Mouse (Mus musculus) liver, embryonic 15.5 days (tissue): ENCODE results near the gene Atg13. TPM values are rescaled to one million over a fixed set of nuclear protein-coding genes. Genes with fewer than 3 reads are reported as not detected.

Experiments
- ATAC-seq: fragments of 200-750 bp; cut with Nextera tagmentation; 2 replicates; pipeline ENCODE4 v1.8.0; 2017; ENCODE audit warnings: moderate number of reproducible peaks, mild to moderate bottlenecking, moderate library complexity; ENCODE audit not compliant: insufficient read depth
- H3K27ac ChIP-seq: fragments of 300-500 bp; sonication (generic); replicated peaks from 2 replicates; pipeline ENCODE4 v1.5.1; 2015; ENCODE audit warnings: mild to moderate bottlenecking, inconsistent platforms
- H3K27me3 ChIP-seq: fragments of 300-500 bp; sonication (generic); 2 replicates; pipeline ENCODE4 v1.6.1; 2015; ENCODE audit warnings: mild to moderate bottlenecking, inconsistent platforms
- H3K36me3 ChIP-seq: fragments of 300-500 bp; sonication (generic); replicated peaks from 2 replicates; pipeline ENCODE4 v1.6.1; 2015; ENCODE audit warnings: moderate library complexity, mild to moderate bottlenecking, inconsistent platforms
- H3K4me1 ChIP-seq: fragments of 300-500 bp; sonication (generic); replicated peaks from 2 replicates; pipeline ENCODE4 v1.6.1; 2015; ENCODE audit warnings: inconsistent platforms
- H3K4me2 ChIP-seq: fragments of 300-500 bp; sonication (generic); 2 replicates; pipeline ENCODE4 v1.6.1; 2015; ENCODE audit warnings: moderate library complexity, mild to moderate bottlenecking, inconsistent platforms
- H3K4me3 ChIP-seq: fragments of 300-500 bp; sonication (generic); replicated peaks from 2 replicates; pipeline ENCODE4 v1.5.1; 2015; ENCODE audit warnings: mild to moderate bottlenecking, inconsistent platforms
- H3K9ac ChIP-seq: fragments of 300-500 bp; sonication (generic); 2 replicates; pipeline ENCODE4 v1.6.1; 2015; ENCODE audit warnings: moderate library complexity, mild to moderate bottlenecking, inconsistent platforms
- H3K9me3 ChIP-seq: fragments of 300-500 bp; sonication (generic); replicated peaks from 2 replicates; pipeline ENCODE4 v1.6.1; 2016; ENCODE audit warnings: inconsistent platforms
- WGBS: fragments of 180-500 bp; shearing (Covaris S2); methylation state at CpG from one replicate; pipeline ENCODE4 v1.1.7; 2015; ENCODE audit warnings: mixed read lengths; ENCODE audit not compliant: insufficient replicate concordance; 5-methylcytosine and 5-hydroxymethylcytosine counted together
- polyA plus RNA-seq: library from polyadenylated mRNA; unstranded; fragments of >200 nt; fragmentation: Nextera tagmentation; extraction: Ambion mirVana; gene quantifications from 2 replicates; pipeline ENCODE4 v1.2.1, GENCODE M21; 2015

Atg13 gene
- polyA plus RNA-seq, 1 experiment from 2014 or later: 13.4 TPM

DNA sequence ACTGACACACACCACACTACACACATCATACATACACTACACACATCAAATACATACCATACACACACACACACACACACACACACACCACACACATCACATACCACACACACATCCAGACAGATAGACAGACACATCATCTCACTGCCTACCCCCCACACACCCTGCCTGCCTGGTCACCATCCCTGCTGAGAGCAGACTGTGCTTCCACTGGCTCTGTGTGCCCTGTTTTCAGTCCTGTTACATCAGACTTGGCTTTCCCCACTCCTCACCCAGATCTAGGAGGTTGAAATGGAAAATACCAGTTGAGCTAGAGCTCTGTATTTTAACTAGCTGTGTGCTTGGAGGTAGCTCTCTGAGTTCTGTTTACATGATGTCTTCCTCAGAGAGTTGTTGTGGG lies 45.6 kb downstream of the Atg13 start:
- no peak overlapping the region for H3K4me2 ChIP-seq
- H3K27me3 ChIP-seq: no peaks in the 10 kb centered on the region
- no peak overlapping the region for H3K4me3 ChIP-seq
- no peak overlapping the region for H3K9ac ChIP-seq
- no peaks in the 10 kb centered on the region for H3K4me1 ChIP-seq
- H3K9me3 ChIP-seq: no peaks in the 10 kb centered on the region
- no peak; the same call in 1 of the 2 replicates for ATAC-seq
- no peak overlapping the region for H3K27ac ChIP-seq
- peaks cover 81% of the 10 kb centered on the region for H3K36me3 ChIP-seq

- no peak overlapping the region for H3K27ac ChIP-seq
- WGBS: 70% methylated on average over 6 of the region's 6 CpGs
- H3K9ac ChIP-seq: no peak overlapping the region
- H3K4me3 ChIP-seq: no peak overlapping the region
- H3K4me2 ChIP-seq: no peak overlapping the region
- H3K27me3 ChIP-seq: no peaks in the 10 kb centered on the region
- H3K4me1 ChIP-seq: no peaks in the 10 kb centered on the region
- H3K36me3 ChIP-seq: peaks cover 84% of the 10 kb centered on the region
- no peaks in the 10 kb centered on the region for H3K9me3 ChIP-seq
- ATAC-seq: no peak
Measured at GRCm38 (mm10) chr2:91660981-91661380, 49.4 kb downstream of the Atg13 start.

GRCm38 (mm10) chr2:91659657-91660056 lies 50.7 kb downstream of the Atg13 start:
- no peaks in the 10 kb centered on the region for H3K27me3 ChIP-seq
- H3K9me3 ChIP-seq: no peaks in the 10 kb centered on the region
- H3K27ac ChIP-seq: no peak overlapping the region
- H3K4me3 ChIP-seq: no peak overlapping the region
- H3K9ac ChIP-seq: no peak overlapping the region
- 86% methylated on average over 8 of the region's 8 CpGs for WGBS
- H3K36me3 ChIP-seq: peaks cover 91% of the 10 kb centered on the region
- H3K4me2 ChIP-seq: no peak overlapping the region
- H3K4me1 ChIP-seq: no peaks in the 10 kb centered on the region
- ATAC-seq: no peak

GRCm38 (mm10) chr2:91656774-91657173 lies 53.6 kb downstream of the Atg13 start:
- peaks cover 90% of the 10 kb centered on the region for H3K36me3 ChIP-seq

GRCm38 (mm10) chr2:91655827-91656226 lies 54.5 kb downstream of the Atg13 start:
- H3K4me2 ChIP-seq: no peak overlapping the region
- WGBS: 59% methylated on average over 6 of the region's 6 CpGs
- ATAC-seq: no peak
- no peaks in the 10 kb centered on the region for H3K27me3 ChIP-seq
- peaks cover 80% of the 10 kb centered on the region for H3K36me3 ChIP-seq
- no peak overlapping the region for H3K9ac ChIP-seq
- peaks cover 24% of the 10 kb centered on the region for H3K4me1 ChIP-seq
- H3K27ac ChIP-seq: no peak overlapping the region
- H3K9me3 ChIP-seq: no peaks in the 10 kb centered on the region
- no peak overlapping the region for H3K4me3 ChIP-seq

More at GRCm38 (mm10) chr2:91656774-91657173, 53.6 kb downstream of the Atg13 start:
- H3K4me2 ChIP-seq: no peak overlapping the region
- WGBS: 73% methylated on average over 8 of the region's 8 CpGs
- peak; percentile 5; the same call in 1 of the 2 replicates for ATAC-seq
- no peaks in the 10 kb centered on the region for H3K27me3 ChIP-seq
- H3K9me3 ChIP-seq: no peaks in the 10 kb centered on the region
- no peak overlapping the region for H3K4me3 ChIP-seq
- peaks cover 14% of the 10 kb centered on the region for H3K4me1 ChIP-seq
- no peak overlapping the region for H3K9ac ChIP-seq
- H3K27ac ChIP-seq: no peak overlapping the region

DNA sequence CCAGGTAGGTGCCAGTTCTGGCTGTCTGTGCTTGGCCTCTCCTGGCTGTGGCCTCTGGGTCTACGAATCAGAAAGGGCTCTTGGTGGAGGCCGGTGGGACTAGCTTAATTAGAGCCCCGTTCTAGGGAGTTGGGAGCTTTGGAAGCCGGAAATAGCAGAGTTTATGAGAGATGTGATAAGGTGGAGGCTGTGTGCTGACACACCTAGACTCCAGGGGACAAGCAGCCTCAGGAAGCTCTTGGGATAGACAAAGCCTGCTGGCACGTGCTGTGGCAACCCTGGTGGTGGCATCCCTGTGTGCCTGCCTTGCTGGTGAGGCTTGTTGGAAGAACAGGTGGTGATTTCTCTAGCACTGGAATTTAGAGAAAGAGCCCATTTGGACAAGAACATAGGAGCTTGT lies 55.0 kb downstream of the Atg13 start:
- no peak overlapping the region for H3K27ac ChIP-seq
- H3K36me3 ChIP-seq: peaks cover 79% of the 10 kb centered on the region
- ATAC-seq: no peak
- H3K4me2 ChIP-seq: no peak overlapping the region
- H3K27me3 ChIP-seq: no peaks in the 10 kb centered on the region
- WGBS: 77% methylated on average over 5 of the region's 5 CpGs
- H3K4me3 ChIP-seq: no peak overlapping the region
- H3K9me3 ChIP-seq: no peaks in the 10 kb centered on the region
- no peak overlapping the region for H3K9ac ChIP-seq
- peaks cover 27% of the 10 kb centered on the region for H3K4me1 ChIP-seq

- Histone ChIP-seq H3K4me2 (no peak overlapping the region), H3K9ac (no peak overlapping the region), H3K36me3 (peaks cover 59% of the 10 kb centered on the region), H3K4me3 (no peak overlapping the region), H3K4me1 (peaks cover 41% of the 10 kb centered on the region), H3K27me3 (no peaks in the 10 kb centered on the region), H3K27ac (no peak overlapping the region), H3K9me3 (no peaks in the 10 kb centered on the region)
- ATAC-seq: no peak
- WGBS: 52% methylated on average over 6 of the region's 6 CpGs
Measured at GRCm38 (mm10) chr2:91652863-91653262, 57.5 kb downstream of the Atg13 start.

- WGBS: 77% methylated on average over 14 of the region's 14 CpGs
- no peak overlapping the region; the same call in 1 of the 2 replicates for H3K27ac ChIP-seq
- H3K4me1 ChIP-seq: peaks cover 41% of the 10 kb centered on the region
- H3K4me3 ChIP-seq: peak overlapping the region; percentile 71
- no peaks in the 10 kb centered on the region for H3K9me3 ChIP-seq
- H3K4me2 ChIP-seq: peak overlapping the region; percentile 86
- no peak for ATAC-seq
- H3K36me3 ChIP-seq: peaks cover 59% of the 10 kb centered on the region
- no peak overlapping the region for H3K9ac ChIP-seq
- no peaks in the 10 kb centered on the region for H3K27me3 ChIP-seq
Measured at GRCm38 (mm10) chr2:91651458-91652258, 58.7 kb downstream of the Atg13 start.

DNA sequence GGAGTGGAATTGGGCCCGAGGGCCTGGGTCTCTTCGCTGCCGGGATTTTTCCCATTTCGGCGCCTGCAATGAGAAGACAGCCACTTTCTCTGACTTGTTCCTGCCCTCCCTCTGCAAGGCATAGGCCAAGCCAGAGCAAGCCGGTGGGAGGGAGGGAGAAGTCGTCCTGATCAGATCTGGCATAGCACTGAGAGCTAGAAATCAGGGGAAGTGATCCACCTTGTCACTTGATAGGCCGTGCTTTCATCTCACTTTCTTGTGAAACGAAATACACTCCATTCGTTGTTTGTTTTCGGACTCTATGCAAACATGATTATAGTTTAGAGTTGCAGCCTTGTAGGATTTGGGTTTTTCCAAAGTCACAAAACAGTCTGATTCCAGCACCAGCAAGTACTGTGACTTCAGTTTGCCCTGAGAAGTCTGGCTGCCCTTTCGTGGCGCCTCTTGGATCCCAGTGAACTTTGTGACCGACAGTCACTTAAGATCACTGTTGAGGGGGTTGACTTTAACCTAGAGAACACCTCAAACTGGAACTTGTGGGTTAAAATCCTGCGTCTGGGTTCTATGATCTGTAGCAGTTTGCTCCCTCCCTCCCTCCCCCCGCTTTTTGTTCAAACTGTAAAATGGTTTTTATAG lies 59.9 kb downstream of the Atg13 start:
- H3K9me3 ChIP-seq: no peaks in the 10 kb centered on the region
- H3K9ac ChIP-seq: peak overlapping the region; percentile 62
- peak; percentile 49 for ATAC-seq
- H3K27ac ChIP-seq: peak overlapping the region; percentile 84
- H3K4me2 ChIP-seq: peak overlapping the region; percentile 86
- peaks cover 41% of the 10 kb centered on the region for H3K4me1 ChIP-seq
- peaks cover 59% of the 10 kb centered on the region for H3K36me3 ChIP-seq
- WGBS: 6% methylated on average over 16 of the region's 16 CpGs
- H3K4me3 ChIP-seq: peak overlapping the region; percentile 71
- H3K27me3 ChIP-seq: no peaks in the 10 kb centered on the region

DNA sequence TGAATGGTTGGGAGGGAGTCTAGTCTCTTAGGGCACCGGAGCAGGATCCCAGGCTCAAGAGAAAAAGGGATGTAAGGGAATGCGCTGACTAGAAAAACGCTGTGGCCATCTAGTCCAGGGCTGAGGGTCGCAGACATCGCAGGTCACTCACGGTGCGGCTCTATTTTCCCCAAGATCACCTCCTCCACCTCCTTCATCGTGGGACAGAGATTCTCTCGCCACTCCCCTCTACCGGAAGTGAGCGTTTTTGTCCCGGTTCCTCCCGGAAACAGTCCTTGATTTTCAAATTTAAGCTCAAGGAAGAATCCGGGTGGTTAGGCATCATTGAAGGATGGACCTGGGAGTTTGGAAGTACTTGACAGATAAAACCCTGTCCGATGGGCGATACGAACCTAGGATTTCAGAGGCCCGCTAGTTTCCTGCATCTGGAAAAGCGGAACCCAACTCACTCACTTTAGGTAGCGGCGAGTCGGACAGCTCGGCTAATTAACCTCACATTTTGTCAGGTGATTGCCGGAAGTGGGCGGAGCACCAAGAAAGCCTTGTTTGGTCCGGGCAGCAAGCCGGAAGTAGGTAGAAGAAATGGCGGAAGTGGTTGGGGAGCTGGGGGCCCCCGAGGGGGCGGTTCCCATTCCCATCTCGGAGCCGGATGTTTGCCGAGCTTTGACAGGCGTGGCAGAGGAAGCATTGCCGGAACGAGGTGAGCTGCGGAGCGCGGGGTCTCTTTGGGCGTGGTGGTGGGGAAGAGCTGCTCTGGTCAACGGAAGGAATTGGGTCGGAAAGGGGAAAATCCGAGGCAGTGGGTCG lies 60.6 kb downstream of the Atg13 start, which contains the start of the genes Zfp408 and Arhgap1:
Gene Zfp408 (minus strand): TSS at position 239 of the 807 bp plus-strand sequence.
Gene Arhgap1 (plus strand): TSS at position 308 of the 807 bp plus-strand sequence.
- H3K4me3 ChIP-seq: peak within 1 kb of the TSS; percentile 71
- H3K9me3 ChIP-seq: no peaks in the 10 kb centered on the region
- WGBS: under 1% methylated on average over 44 of the region's 44 CpGs
- ATAC-seq: peak; percentile 90
- peaks cover 43% of the 10 kb centered on the region for H3K4me1 ChIP-seq
- H3K9ac ChIP-seq: peak within 1 kb of the TSS; percentile 67
- H3K36me3 ChIP-seq: peaks cover 59% of the 10 kb centered on the region
- H3K27me3 ChIP-seq: no peaks in the 10 kb centered on the region
- peak within 1 kb of the TSS; percentile 84 for H3K27ac ChIP-seq
- H3K4me2 ChIP-seq: peak within 1 kb of the TSS; percentile 86

- no peak for ATAC-seq
- H3K9me3 ChIP-seq: no peaks in the 10 kb centered on the region
- H3K27me3 ChIP-seq: no peaks in the 10 kb centered on the region
- peak overlapping the region; percentile 71 for H3K4me3 ChIP-seq
- H3K4me1 ChIP-seq: peaks cover 49% of the 10 kb centered on the region
- peaks cover 59% of the 10 kb centered on the region for H3K36me3 ChIP-seq
- H3K27ac ChIP-seq: peak overlapping the region; percentile 84
- 1% methylated on average over 15 of the region's 15 CpGs for WGBS
- peak overlapping the region; percentile 67 for H3K9ac ChIP-seq
- peak overlapping the region; percentile 86 for H3K4me2 ChIP-seq
Measured at GRCm38 (mm10) chr2:91649152-91649551, 61.2 kb downstream of the Atg13 start.
